Mouse (Mus musculus) gastrocnemius, adult 8-10 months (tissue): ENCODE results near the gene Rfx7. TPM values are rescaled to one million over a fixed set of nuclear protein-coding genes. Genes with fewer than 3 reads are reported as not detected.

Source experiments
- DNase-seq, 2 experiments: peaks; one replicate each; pipeline ENCODE4 v3.0.0; 2022; ENCODE audit warnings: low spot score in 2 of 2
- total RNA-seq, 4 experiments: library from RNA; stranded (reverse); gene quantifications; 2 replicates each; pipeline ENCODE4 v1.2.4; 2022

Gene Rfx7
- total RNA-seq: 10 to 100 TPM; 17.4 to 23.3 (median 19.9) TPM

GRCm38 (mm10) chr9:72531996-72532380 lies at the start of gene Rfx7:
Gene Rfx7, plus strand, starts transcription at chr9:72532240.
- peak; percentile 41 to 69 for DNase-seq

DNA sequence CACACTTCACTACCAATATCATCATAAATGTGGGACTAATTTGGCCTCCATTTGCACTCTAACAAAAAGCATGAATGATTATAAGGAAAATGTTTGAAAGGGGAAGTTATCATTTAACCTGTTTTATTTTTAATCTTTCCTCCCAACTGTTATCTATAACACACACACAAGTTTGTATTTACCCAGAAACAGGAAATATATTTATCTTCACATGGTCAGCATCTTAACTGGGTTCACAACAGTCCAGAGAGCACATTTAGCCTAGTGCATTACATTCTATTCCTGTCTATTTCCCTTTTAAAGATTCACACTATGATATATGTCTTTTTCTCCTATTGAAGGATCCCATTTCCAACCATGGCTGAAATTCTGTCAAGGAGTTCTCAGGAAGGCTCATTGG lies 43.5 kb upstream of the Rfx7 start:
- DNase-seq: no peak

DNA sequence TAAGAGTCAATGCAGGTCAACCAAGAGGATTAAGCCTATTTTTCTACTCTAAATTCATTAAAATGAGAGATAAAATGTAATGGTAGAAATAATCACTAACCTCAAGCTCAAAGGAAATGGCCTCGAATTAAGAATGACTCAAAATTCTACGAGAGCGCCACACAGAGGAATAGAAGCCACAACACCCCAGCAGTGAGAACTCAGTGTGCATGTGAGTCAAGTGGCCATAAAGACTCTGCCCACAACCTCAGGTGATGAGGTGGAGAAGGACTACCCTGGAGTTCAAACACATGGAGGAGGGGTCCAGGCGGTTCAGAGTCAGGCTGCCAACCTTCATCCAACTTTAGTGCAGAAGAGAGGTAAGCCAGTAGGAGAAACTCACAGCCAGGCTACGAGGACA lies 42.9 kb upstream of the Rfx7 start:
- DNase-seq: no peak

- DNase-seq: peak; percentile 80 to 82
Measured at GRCm38 (mm10) chr9:72491559-72492193, 40.4 kb upstream of the Rfx7 start.

- DNase-seq: no peak
Measured at GRCm38 (mm10) chr9:72492194-72492565, 39.9 kb upstream of the Rfx7 start, which contains the start of gene Tex9. Gene Tex9, minus strand, starts transcription at chr9:72492212.

GRCm38 (mm10) chr9:72493465-72493864 lies 38.6 kb upstream of the Rfx7 start:
- no peak for DNase-seq

GRCm38 (mm10) chr9:72493984-72494685 lies 37.9 kb upstream of the Rfx7 start:
- DNase-seq: no peak

DNA sequence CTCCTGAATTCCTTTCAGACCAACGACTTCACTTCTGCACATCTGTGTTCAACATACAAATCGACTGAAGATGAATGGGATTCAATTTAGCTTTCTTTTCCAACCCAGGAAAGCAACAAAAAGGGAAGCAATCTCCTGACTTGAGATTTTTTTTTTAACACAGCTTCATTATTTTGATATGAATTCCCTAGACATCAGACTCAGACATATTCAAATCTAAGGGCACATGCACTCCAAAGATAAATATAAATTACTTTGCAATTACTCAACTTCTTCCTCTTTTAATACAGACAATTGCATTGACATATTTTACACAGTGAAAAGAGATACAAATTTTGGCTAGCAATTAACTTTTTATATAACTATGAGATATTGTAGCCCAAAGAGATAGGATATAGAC lies 35.3 kb upstream of the Rfx7 start:
- DNase-seq: no peak

DNA sequence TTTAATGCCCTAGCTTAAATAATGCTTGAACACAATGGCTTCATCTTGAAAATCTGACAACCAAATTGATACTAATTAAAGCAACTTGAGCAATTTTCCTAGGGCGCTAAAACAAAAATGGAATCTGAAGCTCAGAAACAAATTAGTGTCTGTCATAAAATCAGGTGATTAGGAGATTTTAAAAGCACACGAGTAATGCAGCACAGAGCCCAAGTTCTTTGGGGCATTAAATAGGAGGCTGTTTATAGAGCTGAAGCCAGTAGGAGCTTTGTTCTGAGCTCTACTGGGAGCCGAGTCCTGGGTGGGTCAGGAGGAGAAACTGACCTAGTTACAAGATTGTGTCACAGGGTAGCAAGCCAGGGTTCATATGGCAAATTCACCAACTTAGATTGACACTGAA lies 34.9 kb upstream of the Rfx7 start:
- DNase-seq: no peak

DNA sequence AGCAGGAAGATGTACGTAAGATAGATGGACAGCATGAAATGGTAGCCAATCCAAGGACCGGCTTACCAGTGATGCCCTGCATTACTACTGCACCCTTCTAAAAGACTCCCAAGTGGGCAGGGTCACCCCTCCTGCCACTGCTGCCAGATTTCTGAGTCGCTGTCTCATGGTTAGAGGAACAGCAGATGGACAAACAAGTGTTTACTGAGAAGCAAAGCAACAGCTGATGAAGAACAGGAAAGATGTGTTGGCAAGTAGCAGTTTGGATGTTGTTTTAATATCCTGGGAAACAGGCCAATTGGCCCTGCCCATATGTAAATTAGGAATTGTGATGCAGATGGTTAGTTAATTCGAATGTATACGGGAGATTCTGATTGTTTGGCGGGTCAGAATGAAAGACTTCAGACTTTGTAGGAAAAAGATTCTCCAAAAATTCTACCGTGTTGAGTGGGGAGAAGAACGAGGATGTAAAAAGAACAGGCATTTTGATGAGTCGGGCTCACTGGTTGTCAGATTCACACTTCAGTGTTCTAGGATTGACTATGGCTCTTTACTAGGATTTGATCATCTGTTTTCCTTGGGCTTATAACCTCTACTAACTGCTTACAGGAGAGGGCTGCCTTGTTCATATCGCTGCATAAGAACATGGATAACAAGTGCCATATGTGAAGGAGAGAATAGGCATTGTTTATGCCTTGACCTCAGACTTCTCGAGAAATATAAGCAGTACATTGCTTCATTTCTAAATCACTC lies 19.6 kb upstream of the Rfx7 start:
- no peak for DNase-seq

DNA sequence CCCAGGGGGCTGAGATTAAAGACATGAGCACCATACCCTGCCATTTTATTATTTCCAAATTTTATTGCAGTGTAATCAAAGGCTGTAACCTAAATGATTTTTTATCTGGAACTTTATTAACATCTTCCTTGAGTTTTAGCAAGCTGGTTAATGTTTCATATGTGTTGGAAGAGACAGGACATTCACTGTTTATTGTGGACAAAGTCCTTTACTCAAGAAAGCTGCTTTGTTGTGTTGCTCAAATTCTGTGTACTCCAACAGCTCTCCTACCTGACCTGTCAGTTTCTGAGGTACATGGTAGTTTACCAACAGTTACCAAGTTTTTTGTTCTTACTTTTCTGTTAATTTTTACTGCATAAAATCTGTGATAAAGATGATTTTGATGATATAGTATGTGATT lies 16.7 kb upstream of the Rfx7 start:
- DNase-seq: no peak

DNA sequence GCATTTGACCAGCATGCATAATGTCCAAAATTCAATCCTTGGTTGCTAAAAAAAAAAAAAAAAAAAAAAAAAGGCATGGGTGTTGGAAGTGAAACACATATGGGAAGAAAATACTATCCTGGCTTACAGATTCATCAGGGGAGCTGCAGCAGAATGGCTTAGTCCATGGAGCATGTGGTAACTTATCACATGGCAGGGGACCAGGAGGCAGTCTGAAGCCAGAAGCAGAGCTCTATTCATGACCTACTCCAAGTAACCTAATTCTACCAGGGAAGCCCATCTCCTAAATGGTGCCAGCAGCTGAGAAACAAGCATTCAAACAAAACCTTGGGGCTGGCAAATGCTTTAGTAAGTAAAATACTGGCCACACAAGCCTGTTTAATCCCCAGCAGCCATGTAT lies 12.8 kb upstream of the Rfx7 start:
- peak; percentile 3 to 13 for DNase-seq

DNA sequence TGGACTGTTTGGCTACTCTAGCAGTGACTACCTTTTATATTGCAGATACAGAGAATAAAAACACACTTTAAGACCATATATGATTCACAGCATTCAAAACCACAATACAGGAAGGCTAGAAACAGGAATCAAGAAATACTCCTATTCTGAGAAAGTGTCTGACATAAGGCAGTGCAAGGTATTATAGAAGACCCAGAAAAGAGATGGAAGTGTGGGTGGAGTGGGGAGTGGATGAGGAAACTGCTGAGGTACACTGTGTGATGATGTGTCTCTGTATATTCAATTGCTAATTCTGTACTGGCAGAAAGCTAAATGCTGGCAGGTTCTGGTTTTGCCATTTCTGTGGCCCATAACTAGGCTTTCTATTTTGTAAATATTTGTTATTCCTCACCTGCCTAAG lies 11.2 kb upstream of the Rfx7 start:
- DNase-seq: no peak

DNA sequence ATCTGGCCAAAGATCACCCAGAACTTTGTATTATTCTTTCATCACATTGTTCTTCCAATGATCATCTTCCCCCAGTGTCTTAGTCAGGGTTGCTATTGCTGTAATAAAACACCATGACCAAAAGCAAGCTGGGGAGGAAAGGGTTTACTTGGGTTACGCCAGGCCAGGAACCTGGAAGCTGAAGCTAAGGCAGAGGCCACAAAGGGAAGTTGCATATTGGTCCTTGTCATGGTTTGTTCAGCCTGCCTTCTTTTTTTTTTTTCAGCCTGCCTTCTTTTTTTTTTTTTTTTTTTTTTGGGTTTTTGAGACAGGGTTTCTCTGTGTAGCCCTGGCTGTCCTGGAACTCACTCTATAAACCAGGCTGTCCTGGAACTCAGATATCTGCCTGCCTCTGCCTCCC lies 5.9 kb upstream of the Rfx7 start:
- DNase-seq: no peak

DNA sequence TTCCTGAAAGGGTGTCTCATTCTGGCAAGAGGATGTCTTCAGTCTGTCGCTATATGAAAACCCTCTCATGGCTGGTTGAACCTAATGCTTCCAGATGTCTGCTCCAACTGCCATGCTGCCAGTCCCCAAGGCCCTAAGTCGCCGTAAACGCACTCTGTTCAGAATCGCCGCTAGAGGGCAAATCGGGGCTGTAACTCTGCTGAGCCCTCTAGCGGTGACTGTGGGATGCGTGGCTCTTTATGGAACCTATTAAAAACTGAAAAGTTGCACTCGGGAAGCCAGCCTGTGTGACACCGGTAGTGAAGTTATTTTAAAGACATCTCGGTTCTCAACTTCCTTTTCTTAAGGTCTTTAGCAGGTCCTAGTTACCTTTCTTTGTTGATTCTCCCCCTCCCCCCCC lies 1.8 kb upstream of the Rfx7 start:
- peak; percentile 77 to 80 for DNase-seq

DNA sequence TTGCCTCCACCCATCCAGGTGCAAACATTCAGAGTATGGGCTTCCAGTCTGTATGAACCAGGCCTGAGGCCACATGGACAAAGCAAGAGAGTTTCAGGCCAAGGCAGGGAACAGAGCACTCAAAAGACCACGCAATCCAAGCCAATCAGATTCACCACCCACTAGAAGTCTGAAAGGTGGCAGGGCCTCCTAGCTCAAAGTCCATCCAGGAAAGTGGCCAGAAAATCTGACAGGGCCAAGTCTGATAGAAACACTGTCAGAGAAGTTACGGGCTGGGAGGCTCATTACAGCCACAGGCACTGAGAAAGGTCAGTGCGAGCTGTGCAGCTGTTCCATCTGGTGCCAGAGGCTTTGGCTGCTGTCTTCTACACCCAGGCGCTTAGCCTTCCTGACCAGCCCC lies 1.2 kb upstream of the Rfx7 start:
- peak; percentile 49 to 70 for DNase-seq

DNA sequence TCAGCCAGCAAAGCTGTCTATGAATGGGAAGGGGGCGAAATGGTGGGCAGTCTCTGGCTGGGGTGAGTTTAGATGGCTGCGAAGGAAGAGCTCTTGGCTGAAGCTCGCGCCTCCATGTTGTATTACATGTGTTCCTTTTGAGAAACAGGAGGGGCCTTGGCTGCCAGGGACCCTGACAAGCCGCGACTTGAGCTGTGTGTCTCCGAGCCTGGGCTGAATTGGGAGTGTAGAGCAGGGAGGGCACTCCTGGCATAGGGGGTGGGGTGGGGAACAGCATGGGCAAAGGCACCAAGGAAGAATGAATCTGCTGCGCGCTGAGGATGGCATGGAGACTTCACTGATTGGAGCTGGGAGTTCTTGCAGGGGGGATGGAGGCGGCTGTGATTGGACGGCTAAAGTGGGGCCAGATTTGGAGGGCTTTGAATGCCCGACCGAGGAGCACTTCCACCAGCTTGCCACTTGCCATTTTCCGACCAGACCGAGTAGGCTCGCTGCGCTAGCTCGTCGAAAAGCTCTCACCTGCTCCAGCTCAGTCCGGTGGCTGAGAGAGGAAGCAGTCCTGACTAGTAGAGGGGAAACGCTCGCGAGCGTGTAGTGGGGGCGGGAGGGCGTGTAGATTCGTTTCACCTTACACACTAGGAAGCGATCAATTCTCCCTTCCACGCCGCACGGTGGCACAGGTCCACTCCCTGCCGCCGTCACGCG lies 597 bp upstream of the Rfx7 start:
- peak; percentile 54 to 68 for DNase-seq

GRCm38 (mm10) chr9:72532381-72533088 lies 495 bp downstream of the Rfx7 start:
- DNase-seq: peak; percentile 48 to 49

- no peak for DNase-seq
Measured at GRCm38 (mm10) chr9:72533089-72533415, 1.0 kb downstream of the Rfx7 start.

GRCm38 (mm10) chr9:72534985-72535384 lies 2.9 kb downstream of the Rfx7 start:
- DNase-seq: no peak

DNA sequence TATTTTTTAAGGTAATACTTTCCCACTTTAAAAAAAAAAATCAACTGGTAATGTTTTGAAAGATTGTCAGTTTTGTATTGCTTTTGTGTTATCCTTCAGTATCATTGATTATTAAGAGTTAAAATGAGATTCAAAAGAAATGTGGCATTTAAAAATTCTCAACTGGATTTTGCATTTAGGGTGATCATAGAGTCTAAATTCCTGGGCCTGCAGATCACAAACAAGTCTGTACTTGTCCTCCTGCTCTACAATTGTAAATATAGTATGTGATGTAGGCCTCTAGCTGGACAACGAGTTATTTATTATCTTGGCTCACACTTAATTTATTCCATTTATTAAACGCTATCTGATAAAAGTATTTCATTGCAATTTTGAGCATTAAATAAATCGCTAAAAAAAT lies 3.4 kb downstream of the Rfx7 start:
- no peak for DNase-seq
